Mouse (Mus musculus) heart, adult 8-10 months (tissue): ENCODE measurements around the gene Ccm2l. TPM values are rescaled to one million over a fixed set of nuclear protein-coding genes. Genes with fewer than 3 reads are reported as not detected.

ENCODE experiments used
- DNase-seq: peaks from one replicate; pipeline ENCODE4 v3.0.0; 2022; ENCODE audit warnings: low spot score
- total RNA-seq, 4 experiments: library from RNA; stranded (reverse); gene quantifications; 2 replicates each; pipeline ENCODE4 v1.2.4; 2022

Ccm2l gene
- total RNA-seq, 4 experiments from 2014 or later: 12.9 to 21.5 (median 13.8) TPM

DNA sequence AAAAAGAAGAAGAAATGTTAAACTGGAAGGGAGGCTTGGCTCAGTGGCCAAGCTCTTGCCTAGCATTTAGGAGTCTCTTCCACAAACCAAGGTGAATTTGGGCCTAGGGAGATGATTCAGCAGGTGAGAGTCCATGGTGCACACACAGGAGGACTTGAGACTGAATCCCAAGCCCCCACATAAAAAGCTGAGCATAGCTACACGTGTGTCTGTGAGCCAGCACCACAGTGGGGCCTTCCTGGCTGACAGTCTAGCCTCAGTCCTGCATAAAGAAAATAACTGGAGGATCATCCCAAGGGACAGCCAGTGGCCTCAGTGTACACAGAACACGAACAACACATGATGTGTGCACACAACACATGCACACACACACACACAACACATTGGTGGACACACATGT is 23.6 kb downstream of the Ccm2l start:
- DNase-seq: no peak

DNA sequence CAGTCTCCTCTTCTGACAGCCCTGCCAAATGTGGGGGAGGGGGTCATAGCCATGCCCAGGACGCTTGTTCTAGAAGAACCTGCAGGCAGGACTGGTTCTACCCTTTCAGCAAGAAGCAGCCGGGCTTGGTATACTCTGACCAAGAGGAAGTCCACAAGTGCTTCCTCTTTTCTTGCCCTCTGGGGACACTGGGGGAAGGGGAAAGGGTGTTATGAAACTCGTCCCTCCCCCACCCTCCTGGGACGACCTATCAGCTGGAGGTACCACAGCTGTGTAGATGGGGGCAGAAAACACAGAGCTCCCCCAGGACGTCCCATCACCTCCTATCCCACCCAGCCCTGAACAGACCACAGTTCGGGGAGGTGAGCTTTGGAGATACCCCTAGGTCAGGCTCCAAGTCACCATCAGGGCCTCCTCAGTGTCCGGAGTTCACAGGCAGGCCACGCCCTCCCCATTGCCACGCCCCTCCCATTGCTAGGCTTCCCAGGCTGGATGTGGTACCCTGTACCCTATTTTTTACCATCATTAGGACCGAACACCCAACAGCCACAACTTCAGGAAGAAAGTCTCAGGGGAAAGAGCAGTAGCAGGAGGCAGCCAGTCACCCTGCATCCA is 24.9 kb downstream of the Ccm2l start:
- peak; percentile 45 for DNase-seq

DNA sequence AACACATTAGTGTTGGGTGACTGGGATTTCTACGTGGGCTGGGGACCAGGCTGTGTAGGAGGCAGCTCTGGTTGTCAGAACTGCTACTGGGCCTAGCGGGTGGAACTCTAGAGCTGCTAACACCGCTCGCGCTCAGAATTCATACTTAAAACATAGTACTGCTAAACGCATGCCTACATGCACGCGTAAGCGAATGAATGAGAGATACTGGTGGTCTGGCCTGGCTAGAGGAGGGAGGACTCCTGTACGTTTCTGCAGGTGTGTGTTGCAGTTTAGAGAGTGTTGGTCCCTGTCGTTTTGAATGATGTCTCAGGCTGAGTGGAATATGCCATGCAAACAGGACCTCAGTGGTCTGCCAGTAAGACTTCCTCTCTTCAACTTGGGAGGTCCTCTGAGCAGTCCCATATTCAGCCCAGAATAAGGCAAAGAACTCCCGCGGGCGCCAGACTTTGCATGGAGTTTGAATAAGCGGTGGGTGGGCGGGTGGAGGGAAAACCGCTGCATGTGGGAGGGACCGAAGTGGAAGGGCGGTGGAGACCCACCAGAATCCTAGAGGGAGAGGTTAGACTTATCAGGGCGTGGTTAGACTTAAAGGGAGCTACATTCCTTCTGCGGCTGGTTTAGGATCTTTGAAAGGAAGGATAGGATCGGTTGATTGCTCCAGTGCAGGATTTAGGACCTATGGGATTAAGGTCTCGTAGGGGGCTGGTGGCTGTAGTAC is 41.5 kb downstream of the Ccm2l start:
- no peak for DNase-seq

DNA sequence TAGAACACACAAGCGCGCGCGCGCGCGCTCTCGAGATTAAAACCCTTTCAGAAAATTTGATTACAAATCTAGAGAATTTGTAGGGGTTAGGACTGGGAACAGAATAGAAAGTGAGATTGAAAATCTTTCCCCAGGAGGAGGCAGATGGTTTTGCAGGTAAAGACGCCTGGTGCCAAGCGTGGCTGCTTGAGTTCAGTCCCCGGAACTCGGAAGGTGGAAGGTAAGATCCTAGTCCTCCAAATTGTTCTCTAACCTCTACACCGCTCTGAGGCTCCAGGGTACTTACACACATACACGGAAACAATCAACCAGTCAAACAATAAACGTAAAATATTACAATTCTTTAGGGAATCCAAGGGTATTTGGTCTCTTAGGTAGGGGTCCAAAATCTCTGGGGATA is 42.0 kb downstream of the Ccm2l start:
- DNase-seq: no peak

DNA sequence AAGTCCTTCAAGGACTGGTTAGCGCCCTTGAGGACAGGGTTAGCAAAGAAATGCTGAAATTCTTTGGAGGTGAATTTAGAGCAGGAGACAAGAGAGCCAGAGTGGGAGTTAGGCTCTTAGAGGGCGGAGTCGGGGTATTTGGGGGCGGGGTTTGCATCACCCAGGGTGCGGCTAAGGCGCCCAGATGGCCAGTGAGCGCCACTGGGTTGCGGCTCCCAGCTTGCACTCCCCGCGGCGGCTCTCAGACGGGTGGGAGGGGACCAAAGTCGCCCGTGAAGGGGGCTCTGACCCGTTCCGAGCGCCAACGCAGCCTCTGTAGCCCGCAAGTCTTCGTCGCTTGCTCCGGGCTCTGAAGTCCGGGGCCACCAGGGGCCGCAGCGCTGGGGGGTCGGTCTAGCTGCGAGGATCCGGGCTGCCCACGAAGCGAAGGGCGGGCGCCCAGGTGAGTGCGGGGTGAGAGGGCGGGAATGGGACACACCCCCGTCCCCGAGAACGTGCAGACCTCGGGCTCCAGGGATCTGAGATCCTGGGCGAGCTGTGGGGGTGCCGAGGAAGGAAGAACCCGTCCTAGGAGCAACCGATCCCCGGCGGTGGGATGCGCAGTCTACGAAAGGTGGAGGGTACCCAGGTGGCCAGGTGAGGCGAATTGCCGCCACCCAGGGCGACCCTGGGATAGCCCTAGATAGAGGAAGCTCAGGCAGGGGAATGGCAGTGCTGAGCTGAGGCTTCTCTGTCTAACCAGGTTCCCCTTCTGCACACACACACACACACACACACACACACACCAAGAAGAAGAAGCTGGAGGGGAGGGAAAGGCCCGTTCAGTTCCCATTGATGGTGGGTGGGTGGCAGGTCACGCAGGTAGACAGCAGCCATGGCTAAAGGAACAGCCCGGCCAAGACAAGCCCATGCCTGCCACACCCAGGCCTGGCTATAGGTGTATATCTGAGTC is 42.8 kb downstream of the Ccm2l start, which contains the start of gene Hck:
Gene Hck (plus strand): TSS at position 156 of the 952 bp plus-strand sequence.
- no peak for DNase-seq

DNA sequence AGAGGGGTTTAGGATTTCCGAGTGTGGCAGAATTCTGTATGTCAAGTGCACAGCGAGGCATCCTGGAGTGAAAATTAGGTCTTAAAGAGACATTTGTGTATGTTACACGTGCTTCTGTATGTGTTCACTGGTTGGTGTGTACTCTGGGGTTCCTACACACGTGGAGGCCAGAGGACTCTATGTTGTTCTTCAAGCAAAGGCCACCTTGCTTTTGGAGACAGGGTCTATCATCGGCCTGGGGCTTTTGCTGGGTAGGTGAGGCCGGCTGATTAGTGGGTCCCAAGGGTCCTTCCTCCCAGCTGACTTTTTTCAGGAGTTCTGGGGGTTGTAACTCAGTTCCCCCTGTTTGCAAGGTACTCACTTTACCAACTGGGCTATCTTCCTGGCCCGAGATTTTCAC is 43.8 kb downstream of the Ccm2l start:
- no peak for DNase-seq

DNA sequence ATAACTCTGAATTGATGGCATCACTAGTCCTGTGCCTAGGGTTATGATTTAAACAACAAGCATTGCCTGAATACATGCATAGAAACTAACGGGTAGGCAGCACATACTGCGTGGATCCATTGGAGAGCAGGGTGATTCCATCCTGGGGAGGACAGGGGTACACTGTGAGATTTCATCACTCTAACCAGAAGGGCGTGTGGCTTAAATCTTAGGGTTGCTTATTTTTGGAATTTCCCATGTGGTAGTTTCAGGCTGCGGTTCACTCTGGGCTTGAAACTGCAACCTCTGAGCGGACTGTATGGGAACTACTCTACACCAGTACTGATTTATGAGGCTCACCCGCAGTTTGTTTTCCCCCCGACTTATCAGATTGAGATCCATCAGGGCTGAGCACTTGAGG is 45.5 kb downstream of the Ccm2l start:
- no peak for DNase-seq

DNA sequence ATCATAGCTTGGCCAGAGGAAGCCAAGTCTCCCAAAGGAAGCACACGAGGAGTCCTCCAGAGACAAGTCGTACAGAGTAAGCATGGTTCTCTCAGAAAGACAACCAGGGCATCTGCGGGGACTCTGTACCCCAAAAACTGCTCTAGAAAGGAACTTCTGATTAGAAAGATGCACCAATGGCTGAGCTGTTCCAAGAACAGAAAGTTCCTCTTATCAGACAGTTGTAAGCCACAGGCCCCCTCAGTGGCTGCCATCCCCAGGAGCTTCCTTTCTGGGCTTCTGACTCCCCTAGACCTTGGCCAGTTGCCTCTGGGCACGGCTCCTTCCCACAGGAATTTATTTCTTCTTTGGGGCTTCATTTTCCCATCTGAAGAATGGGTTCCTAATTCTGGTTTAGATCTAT is 49.9 kb downstream of the Ccm2l start:
- DNase-seq: no peak

DNA sequence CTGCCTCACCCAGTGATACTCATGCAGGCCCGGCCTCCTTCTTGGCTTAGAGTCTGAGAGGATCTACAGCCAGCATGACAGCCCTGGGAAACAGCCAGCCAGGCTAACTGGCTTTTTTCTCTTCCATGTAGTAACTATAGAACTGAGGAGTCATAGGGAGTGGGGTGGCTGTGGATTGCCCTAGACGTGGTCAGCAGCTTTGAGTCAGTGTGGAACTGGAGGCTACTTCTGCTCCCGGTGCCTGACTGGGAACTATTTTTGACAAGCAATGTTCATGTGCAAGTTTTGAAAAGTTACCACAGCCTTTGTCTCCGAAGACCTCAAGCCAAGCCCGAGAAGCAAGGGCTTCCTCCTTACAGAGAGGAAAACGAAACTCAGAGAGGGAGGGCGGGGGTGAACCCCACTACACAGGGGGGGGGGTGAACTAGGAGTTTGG is 51.3 kb downstream of the Ccm2l start:
- peak; percentile 28 for DNase-seq

DNA sequence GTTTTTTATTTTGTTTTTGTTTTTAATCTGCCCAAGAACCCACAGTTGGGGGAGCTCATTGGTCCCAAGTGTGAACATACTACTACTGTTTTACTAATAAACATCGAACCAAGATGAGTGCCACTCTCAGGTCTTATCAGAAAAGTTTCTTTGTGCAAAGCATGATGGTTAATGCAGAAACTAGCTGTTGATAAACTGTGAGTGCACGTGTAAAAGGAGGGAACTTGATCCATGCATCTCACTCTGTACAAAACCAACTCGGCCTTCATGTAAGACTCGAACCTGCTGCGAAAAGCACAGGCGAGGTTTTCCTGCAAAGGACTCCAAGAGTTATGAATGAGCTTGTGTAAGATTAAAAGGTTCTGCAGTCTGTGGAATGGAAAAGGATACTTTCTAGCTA is 53.7 kb downstream of the Ccm2l start:
- no peak for DNase-seq

DNA sequence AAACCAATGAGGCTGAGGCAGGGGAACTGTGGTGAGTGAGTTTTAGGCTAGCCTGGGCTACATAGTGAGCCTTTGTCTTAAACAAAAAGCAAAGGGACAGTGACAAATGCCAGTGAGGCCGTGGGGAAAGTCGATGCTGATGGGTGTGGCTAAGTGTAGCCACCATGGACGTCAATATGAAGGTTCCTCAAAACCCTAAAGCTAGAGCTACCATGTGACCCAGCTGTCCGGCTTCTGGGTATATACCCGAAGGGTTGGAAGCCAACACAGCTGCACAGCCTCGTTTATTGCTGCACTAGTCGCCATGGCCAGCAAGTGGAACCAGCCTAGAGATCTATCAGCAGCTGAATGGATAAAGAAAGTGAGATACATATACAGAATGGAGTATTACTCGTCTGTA is 54.4 kb downstream of the Ccm2l start:
- DNase-seq: no peak

DNA sequence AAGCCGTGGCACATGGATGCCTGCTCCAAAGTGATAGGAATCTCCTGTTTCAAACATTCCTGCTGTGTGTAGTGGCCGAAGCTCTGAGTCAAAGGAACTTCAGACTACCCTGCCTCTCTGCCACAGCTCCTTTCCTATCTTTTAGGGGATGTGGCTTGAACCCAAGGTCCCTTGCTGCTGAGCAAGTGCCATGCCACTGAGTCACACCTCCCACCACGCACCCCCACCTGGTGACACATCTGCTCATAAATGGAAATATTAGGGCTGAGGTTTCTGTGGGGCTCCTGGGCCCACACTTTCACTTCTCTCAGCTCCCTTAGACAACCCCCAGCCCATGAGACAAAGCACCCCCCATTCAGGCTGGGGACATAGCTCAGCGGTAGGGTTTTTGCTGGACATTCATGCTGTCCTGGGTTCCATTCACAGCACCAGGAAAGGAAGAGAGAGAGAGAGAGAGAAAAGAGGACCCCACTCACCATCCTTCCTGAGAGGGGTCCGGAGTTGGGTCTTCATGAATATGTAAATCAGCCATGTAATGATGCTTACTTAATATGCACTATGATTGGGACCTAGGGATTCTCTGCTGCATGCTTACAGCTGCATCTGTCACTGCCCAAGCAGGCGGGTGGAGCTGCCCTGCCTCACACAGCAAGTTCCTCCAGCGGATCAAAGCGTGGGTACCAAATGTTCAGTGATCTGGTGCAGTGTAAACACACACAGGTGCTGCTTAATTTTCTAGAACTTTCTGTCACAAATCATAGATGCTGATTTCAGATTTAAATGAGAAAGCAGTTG is 56.3 kb downstream of the Ccm2l start:
- no peak for DNase-seq

DNA sequence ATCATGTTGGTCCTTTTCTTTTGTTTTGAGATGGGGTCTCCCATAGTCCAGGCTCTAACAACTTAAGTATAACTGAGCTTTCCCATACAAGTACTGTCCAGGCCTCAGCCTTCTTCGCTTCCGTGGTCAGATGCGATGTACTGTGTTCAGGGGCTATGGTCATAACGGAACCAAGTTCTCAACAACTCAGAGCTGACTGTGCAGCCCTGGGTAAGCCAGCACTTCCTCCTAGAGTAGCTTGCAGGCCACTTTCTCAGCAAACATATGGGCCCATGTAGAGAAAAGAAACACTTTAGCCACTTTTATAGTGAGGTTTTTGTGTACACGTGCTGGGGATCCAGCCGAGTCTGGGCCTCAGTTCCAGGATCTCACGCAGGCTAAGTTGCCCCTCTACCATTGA is 56.9 kb downstream of the Ccm2l start:
- no peak for DNase-seq

DNA sequence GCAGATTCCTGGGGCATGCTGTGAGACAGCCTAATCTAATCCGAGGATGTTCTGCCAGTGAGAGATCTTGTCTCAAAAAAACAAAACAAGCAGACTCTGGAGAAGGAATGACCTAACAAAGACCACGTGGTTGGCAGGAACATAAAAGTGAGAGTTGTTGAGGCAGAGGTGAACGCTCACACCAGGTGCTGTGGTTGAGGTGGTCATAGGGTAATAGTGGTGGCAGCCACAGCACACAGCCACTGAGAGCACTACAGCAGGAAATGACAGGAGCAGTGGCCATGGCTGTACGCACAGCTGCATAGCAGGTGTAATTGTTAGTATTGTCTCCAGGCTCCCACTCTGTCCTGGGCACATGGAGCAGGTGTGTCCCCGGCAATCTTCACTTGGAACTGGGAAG is 60.1 kb downstream of the Ccm2l start:
- DNase-seq: no peak

DNA sequence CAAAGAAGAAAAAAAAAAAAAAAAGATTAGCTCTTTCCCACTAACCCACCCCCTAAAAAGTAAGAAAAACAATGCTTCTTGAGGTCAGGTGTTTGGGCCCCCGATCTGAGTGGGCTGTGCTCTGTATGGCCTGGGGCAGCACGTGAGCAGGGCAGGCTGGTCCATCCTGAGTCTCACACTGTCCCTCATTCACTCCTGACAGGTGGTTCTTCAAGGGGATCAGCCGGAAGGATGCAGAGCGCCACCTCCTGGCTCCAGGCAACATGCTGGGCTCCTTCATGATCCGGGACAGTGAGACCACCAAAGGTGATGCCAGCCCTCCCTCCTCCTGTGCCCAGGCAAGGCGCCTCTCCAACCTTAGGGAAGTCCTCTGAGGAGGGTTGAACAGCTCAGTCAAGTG is 65.3 kb downstream of the Ccm2l start:
- DNase-seq: no peak

Other genes with a start within 250 kb of the Ccm2l start
- 10 to 100 TPM; 46.9 to 66.6 (median 51.4) TPM for gene Bcl2l1, start 234.2 kb upstream of the Ccm2l start, total RNA-seq
- 1 to 10 TPM in 2 of 4 experiments, under 1 TPM in 2; 0.65 to 1.4 (median 0.91) TPM for gene Tpx2, start 218.0 kb upstream of the Ccm2l start, total RNA-seq
- gene Mylk2, start 154.6 kb upstream of the Ccm2l start, total RNA-seq: under 1 TPM; 0.17 to 0.44 (median 0.31) TPM
- gene Foxs1, start 132.7 kb upstream of the Ccm2l start, total RNA-seq: 1 to 10 TPM; 1.6 to 2.7 (median 2.1) TPM
- gene Dusp15, start 114.3 kb upstream of the Ccm2l start, total RNA-seq: not detected
- gene Ttll9, start 103.5 kb upstream of the Ccm2l start, total RNA-seq: not detected
- 100 to 1,000 TPM; 129 to 141 (median 136) TPM for gene Pdrg1, start 50.5 kb upstream of the Ccm2l start, total RNA-seq
- not detected for gene Xkr7, start 34.1 kb upstream of the Ccm2l start, total RNA-seq
- 1 to 10 TPM in 2 of 4 experiments, under 1 TPM in 2; 0.72 to 1.2 (median 0.95) TPM for gene Hck, start 42.5 kb downstream of the Ccm2l start, total RNA-seq
- 10 to 100 TPM; 41.9 to 50.0 (median 45.1) TPM for gene Tm9sf4, start 95.3 kb downstream of the Ccm2l start, total RNA-seq
- gene Tspyl3, start 159.5 kb downstream of the Ccm2l start, total RNA-seq: 1 to 10 TPM in 3 of 4 experiments, under 1 TPM in 1; 0.90 to 1.5 (median 1.0) TPM
- 1 to 10 TPM; 3.6 to 4.3 (median 4.0) TPM for gene Plagl2, start 175.5 kb downstream of the Ccm2l start, total RNA-seq
- 10 to 100 TPM; 10.6 to 14.9 (median 13.5) TPM for gene Pofut1, start 175.6 kb downstream of the Ccm2l start, total RNA-seq
- gene Kif3b, start 225.5 kb downstream of the Ccm2l start, total RNA-seq: 1 to 10 TPM; 6.4 to 9.3 (median 8.1) TPM